Mouse (Mus musculus): ENCODE data around the gene Etv6.

The Etv6 gene

DNA sequence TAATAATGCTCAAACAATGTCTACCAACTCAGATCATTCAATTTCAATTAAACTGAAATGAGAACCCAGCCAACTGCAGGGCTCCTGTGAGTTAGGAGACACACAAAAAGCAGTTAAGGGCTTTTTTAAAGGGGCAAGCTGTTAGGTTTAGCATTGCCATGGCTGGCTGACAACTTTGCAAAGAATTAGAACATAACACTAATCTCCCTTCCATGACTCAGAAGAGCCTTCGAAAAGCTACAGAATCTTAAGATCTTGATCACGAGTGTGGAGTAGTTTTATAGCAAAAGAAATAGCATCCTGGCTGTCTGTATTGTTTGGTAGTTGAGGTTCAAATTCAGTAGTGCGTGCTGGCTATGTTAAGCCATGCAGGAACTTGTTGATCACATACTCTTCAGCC, 182.9 kb downstream of the Etv6 start:
- DNase-seq: no peak

DNA sequence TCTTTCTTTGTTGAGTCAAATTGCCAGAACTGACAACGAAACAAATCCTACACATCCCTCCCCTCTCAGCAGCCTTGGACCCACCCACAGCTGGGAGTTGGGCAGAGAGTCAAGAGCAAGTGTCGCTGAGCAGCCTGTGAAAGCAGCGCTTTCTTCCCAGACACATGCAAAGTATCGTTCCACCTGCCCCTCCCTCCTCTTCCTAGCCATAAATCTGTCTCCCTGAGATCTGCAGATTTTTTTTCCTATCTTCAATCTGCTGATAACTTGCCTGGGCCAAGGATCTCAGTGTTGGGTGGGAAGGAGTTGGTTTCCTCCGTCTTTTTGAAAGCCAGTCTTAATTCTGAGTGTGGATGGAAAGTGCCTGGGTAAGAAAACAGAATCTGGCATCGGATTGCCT, 183.9 kb downstream of the Etv6 start:
- DNase-seq: peak; percentile 39

DNA sequence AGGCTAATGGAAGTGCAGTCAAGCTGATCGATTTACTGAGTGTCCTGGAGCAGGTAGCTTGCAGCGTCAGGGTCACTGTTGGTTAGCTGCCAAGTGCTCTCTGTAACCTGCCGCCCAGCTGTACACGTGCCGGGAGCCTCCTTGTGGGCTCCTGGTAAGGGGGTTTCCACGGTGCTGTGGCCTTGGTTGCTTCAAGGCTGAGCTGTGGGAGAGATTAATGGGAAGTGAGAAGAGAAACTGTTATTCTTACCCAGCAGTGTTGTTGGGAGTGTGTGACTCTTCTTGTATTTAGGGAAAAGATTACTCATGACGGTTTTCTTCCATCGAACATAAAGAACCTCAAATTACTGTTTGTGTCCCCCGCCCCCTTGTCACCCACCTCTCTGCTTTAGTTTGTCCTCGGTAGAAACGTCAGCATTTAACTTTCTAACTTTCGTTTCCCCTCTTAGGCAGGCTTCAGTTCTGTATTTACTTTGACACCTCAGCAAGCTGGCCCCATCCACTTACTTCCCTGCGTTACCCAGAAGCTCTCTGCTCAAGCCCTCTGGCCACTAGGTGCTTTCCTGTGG, 184.8 kb downstream of the Etv6 start:
- peak; percentile 28 for DNase-seq

DNA sequence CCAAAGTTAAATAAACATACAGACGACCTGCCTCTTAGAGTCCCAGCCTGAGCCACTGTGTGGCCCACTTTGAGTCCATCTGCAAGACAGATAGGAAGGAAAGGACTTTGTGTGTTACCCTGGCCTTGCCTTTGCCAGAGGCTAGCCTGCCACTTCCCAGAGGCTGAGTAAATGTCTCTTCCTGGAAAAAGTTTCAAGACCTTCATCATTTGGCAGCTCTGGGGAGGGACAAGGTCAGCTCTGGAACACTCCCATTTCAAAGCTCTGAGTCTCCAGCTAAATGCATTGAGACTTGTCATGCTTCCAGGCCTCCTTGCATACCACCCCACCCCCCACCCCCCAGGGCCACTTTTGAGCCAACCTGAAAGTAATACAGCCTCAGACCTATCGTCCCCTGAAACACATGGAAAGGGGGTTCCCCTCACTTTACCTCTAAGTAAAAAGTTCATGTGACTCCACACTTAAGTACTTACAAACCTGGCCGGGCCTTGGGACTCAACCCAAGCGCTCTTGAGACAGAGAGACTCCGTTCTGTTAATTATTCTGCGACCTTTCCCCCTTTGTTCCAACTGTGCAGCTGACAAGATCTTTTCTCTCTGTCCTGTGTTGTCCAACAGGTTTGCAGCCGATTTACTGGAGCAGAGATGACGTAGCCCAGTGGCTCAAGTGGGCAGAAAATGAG, 186.9 kb downstream of the Etv6 start:
- DNase-seq: peak; percentile 67

DNA sequence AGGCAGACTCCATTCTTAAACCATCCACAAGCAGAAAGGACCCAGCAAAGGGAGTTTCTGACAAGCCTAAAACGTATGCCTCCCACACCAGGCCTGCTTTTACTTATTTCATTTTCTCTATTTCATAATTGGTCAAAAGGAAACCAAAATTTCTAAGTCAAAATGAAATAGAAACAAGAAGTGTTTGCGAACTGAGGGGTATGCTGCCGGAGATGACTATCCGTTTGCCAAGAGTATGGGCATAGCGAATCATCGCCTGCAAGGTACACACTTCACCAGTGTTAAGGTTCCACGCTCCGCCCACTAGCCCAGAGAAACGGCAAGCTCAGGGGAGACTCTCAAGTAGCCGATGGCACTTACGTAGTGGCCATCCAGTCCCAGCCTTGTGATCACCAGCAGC, 190.1 kb downstream of the Etv6 start:
- no peak for DNase-seq

DNA sequence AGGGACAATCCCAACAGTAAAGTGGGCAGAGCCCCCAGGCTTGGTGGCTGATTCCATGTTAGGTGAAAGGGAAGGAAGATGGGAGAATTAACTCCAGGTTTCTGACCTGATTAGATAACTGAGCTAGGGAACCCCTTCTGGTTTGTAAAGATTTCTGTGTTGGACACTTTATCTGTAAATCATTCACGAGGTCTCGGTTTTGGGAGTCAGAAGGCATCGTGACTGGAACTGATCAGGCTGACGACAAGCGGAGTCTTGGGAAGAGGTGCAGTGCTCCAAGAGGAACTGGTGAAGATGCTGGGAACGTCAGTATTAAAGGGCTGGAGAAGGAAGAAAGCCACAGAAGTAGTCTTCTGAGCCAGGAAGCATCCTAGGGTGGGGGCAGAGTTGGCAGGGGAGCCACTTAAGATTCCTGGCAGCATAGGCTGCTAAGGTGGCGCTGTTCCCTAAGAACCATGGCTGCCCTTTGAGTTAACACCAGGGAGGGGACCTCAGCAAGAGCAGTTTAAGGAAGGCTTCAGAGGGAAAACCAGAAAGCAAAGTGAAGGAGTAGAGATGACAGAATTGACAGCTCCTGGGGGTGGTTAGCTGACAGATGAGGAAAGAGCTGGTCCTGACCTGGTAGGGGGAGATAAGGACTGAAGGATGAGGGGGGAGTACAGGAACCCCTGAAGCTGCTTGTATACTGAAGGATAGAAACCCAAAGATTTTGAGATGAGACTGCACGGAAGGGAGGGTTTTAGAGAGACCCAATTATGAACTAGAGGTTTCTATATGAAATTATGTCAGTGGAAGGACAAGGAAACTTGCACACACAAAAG, 191.1 kb downstream of the Etv6 start:
- peak; percentile 40 for DNase-seq

DNA sequence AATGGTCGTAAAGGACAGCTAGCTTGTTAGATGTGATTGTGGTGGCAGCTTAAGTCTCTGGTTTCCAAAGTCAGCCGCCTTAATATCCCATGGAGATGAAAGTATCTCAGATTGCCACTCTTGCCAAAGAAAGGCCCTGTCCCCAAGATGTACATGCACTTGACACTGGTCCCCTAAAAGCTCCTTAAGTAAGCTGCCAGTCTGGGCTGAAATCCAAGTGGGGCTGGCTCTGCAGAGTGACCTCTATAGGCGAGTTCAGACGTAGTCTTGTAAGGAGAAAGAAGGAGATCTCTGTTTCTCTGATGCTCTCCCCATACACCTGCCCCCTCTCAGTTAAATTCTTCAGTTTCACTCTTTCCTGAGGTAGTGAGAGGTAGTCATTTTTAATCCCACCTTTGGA, 200.8 kb downstream of the Etv6 start:
- DNase-seq: no peak

DNA sequence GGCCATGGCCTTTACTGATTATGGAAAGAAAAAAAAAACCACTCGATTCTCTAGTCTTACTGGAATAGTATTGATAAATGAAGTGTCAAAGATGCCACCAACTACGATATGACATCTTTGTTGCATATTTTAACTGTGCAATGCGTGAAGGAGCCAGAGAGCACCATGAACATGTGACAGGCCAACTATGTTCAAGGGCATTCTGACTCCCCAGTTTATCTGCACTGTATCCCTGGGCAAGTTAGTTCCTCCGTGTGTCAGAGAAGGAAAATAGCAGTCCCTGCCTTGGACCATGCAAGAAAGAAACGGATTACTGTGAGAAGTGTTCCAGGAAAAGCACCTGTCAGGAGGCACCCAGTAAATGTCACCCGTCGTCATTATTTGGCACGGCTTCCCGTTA, 203.0 kb downstream of the Etv6 start:
- no peak for DNase-seq

DNA sequence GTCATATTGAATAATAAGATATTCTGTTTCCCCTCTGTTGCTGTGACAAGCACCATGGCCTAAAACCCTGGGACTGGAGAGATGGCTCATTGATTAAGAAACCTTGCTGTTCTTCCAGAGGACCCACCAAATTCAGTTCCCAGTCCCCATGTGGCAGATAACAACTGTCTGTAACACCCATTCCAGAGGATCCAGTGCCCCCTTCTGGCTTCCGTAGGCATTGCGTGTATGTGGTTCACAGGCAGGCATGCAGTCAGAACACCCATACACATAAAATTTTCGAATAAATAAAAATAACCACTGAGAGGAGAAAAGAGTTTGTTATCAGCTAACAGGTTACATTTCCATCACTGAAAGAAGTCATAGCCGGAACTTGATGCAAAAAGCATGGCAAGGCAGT, 205.5 kb downstream of the Etv6 start:
- DNase-seq: no peak

DNA sequence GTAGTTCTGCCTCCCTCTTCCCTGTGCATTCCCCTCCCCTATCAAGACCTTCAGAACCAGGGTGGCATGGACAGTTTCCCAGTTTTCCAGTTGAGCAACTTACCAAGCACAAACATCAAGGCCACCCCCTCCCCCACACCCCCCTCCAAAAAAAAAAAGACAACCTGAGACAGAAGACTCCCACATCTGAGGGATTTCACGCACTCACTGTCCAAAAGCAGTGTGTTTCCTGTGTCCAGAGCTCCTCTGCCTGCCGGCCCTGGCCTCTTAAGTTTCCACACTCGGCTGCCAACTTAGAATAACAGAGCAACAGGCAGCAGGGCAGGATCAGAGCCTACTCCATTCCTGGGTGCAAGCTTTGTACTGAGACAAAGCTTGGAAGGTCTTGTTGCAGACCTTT, 207.6 kb downstream of the Etv6 start:
- peak; percentile 57 for DNase-seq

DNA sequence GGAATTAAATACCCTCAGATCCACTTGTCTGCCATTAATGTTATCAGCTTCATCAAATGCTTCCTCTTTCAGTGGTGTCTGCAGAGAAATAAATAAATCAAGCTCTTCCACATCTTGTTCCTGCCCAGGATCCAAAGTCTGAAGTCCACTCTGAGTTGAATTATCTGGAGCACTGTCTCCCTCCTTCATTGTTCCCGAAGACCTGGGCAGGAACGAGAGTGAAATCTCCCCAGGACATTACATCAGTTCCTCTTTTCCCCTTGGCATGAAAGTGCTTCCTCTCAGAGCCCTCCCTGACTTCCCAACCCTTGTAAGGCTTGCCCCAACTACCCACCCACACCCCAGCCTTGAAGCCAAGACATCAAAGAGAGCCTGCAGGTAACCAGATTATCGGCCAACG, 208.0 kb downstream of the Etv6 start:
- DNase-seq: peak; percentile 70

DNA sequence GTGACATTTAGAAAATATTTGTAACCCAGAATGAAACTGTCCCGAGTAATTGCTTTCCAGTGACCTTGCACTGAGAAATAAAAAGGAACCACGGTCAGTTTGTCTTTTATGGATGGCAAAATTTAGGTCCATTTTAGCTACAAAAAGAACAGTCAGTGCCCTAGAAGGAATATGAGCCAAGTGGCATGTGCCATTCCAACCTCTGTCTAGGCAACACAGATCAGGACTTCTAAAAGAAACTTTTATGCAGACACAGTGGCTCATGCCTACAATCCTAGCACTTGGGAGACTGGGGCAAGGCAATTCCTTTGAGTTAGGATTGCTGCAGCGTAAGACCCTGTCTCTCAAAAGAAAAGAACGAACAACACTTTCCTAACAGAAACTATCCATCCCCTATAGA, 208.6 kb downstream of the Etv6 start:
- no peak for DNase-seq

DNA sequence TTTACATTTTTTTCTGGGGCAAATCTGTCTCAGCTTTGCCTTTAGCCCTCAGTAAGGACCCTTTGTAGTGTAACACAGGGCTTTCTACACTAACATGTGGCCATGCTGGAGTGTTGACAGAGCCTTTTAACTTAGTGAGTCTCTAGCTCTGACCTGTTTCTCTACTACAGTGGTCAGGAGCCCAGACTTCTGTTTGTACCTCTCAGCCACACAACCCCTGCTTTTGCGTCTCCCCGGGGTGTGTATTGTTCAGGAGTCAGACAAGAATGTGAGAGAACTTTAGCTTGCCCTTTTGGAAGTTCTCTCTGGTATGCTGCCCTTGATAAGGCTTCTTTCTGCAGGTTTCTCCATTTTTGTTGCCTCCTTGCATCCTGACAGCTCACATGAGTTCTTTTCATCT, 210.6 kb downstream of the Etv6 start:
- no peak for DNase-seq

DNA sequence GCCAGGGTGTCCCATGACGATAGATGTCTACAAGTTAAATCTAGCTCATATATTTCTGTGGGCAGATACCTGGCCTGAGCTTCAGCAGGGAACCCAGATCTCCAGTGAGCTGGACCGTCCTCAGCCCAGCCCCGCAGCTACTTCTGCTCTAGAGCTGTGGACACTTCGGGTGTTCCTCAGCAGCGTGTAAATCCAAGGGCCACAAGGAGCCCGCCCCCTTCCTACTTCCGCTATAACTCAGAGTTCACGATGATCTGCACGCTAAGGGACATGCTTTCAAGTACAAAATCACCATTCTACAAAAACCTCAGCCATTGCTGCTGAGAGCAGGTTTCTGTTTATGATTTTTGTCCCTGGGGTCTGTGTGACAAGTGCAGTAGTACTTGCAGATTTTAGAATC, 211.8 kb downstream of the Etv6 start:
- DNase-seq: peak; percentile 37

DNA sequence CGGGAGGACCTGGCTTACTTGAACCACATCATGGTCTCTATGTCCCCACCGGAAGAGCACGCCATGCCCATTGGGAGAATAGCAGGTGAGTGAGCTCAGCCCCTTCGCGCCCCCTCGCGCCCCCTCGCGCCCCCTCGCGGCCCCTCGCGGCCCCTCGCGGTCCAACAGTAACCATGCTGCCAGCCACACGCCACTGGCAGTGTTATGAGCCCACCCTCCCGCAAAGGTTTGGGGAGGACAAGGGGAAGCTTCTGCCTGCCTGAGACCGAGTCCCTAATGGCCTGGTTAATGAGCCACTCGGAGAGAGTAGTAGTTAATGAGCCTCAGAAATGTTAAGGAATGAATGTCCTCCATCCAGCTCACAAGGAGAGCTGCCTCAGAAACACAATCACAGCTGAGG, 213.2 kb downstream of the Etv6 start:
- no peak for DNase-seq

DNA sequence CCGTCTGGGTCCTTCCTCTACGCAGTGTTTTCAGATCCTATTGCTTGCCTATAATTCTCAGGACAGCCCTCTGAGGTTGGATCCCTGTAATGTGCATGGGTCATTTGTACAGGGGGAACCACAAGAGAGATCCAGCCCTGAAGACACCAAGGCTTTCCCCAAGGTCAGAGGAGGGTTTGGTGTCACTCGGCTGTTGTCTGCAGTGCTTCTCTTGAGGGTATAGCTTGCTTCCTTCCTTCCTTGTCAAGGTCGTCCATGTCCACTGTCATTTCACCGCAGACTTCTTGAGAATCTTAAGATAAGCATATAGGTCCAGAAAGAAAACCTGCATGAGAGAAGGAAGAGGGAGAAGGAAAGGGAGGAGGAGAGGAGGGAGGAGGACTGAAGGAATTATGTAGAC, 215.3 kb downstream of the Etv6 start:
- DNase-seq: no peak

DNA sequence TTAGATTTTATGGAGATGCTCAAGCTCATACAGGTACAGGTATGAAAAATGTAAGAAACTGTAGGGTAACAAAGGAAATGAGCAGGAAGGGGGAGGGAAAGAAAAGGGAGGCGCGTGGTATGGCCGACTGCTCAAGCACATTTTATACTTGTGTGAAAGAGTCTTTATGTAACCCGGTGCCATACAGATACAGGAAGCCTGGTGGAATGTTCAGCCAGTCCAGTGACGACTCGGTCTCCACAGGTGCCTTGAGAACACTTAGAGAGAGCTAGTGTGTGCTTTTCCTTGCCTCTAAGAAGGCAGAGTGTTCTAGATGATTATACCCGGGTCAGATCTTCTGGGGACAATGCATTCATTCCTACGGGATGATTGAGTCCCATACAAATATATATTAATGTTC, 215.9 kb downstream of the Etv6 start:
- no peak for DNase-seq

DNA sequence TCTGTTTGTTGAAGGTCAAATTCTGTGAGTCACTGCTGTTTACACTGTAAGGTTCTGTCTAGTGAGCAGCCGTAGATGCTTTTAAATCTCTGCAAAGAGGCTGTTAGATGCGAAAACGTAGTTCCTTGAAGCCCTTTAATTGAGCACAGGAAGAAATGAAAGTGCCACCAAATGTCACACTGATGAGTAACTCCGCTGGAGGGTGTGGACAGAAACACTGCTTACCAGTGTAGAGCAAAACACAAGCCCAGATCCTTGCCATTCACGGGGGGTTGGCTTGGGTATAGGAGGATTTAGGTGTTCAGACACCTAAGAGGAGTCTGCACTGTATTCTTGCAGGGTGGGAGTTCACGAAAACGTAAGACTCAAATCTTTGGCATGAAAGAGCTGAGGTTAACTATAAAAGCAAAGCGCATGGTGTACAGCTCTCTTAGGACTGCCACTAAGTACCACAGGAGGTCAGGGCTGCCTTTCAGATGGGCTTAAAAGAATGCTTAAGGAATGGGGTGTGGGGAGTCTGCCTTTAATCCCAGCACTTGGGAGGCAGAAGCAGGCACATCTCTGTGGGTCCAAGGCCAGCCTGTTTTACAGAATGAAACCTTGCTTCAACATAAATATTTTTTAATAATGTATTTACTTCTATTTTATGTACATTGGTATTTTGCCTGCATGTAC, 216.7 kb downstream of the Etv6 start:
- DNase-seq: no peak

DNA sequence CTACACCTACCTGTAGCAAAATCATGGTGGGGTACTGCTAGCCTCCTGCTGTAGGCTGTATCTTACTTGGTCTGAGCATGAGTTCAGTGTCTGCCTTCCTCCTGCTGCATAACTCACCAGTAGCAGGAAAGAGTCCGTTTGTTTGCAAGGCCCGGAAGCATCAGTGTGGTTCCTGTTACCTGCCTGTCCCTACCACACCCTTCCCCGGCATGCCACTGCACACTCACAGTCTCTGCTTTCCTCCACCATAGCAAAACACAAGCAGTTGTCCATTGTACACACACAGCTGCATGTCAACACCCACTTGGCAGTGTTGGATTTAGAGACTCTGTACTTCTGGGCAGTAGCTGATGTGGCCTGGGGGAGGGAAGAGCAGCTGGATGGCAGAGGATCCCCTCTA, 220.9 kb downstream of the Etv6 start:
- DNase-seq: peak; percentile 19

DNA sequence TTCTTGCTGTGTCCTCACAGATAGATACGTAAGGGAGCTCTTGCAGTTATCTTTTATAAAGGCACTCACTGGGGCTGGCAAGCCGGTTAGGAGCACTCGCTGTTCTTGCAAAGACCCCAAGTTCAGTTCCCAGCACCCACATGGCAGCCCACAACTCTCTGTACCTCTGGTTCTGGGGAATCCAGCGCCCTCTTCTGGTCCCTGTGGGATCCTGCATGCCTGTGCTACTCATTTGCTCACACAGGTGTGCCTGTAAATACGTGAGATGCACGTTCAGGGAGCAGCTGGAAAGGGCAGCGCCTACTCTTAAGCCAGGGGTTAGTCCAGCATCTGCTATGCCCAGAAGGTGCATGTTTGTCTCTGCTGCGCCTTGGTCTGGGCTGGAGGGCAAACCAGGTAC, 224.4 kb downstream of the Etv6 start:
- no peak for DNase-seq

DNA sequence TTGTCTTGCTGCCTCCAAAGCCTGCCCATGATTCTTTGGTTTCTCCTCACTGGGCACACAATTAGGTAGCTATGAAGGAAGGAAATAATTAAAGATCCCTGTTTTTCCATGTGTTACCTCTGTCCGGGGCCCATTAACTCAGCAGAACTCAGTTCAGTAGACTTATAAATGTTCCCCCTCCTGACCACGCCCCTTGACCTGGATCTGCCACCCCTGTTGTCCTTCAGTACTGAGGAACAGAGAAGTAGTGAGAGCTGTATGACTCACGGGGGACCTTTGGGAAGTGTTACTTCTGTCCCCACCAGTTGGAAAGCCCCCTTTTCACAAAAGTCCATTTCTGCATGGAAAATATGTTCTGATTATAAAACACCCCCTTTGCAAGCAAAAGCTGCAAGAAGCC, 226.4 kb downstream of the Etv6 start:
- DNase-seq: peak; percentile 44

DNA sequence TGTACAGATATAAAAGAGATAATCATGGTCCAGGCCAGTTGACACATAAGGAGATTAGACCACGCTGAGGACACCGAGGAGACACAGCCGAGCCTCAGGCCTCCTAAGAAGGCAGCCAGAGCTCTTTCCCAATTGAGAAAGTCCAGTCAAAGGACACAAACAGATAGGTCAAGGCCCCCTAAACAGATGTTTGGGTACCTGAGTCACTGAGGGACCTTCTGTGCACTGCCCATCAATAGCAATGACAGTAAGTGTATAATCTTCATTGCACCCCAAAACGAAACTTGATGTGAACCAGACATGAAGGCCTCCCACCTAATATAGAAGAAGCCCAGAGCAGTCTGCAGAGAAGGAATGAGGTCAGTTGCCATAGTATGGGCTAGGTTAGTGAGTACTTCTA, 226.9 kb downstream of the Etv6 start:
- DNase-seq: no peak

DNA sequence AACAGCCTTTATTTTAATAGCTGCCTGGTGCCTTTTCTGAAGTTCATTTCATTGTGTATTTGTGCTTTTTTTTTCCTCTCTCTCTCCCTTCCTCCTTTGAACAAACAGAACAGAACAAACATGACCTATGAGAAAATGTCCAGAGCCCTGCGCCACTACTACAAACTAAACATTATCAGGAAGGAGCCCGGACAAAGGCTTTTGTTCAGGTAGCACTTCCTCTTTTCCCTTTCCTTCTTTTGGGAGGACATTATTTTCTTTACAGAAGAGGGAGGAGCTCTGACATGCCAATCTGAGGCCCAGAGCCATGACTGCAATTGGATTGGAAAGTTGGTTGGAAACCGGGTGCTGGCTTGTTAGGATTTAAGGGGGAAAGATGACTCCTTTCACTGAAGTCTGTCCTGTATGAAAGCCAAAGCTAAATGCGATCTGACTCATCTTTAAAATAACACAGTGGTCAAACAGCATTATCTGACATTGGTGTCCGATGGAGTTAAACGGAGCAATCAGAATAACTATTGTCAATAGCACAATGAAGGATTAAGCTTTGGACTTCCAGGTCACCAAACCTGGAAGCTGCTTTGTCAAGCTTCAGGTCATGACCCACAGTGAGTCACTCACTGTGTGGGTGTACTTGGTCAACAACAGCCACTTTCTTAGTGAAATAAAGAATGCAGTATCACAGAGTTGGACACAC, 227.6 kb downstream of the Etv6 start:
- DNase-seq: peak; percentile 25
